Mouse (Mus musculus) liver, embryonic 14.5 days (tissue): Measurements from ENCODE around the gene Lrrc19. TPM values are rescaled to one million over a fixed set of nuclear protein-coding genes. Genes with fewer than 3 reads are reported as not detected.

Experiments used
- ATAC-seq: fragments of 200-750 bp; cut with Nextera tagmentation; 2 replicates; pipeline ENCODE4 v1.8.0; 2017; ENCODE audit warnings: moderate number of reproducible peaks, mild to moderate bottlenecking, moderate library complexity; ENCODE audit not compliant: insufficient read depth
- DNase-seq, 3 experiments: peaks; one replicate each; pipeline ENCODE4 v3.0.0-alpha.2; 2012 to 2013; ENCODE audit warnings: low read depth in 3 of 3, low spot score in 3 of 3
- H3K27ac ChIP-seq: fragments of 300-500 bp; sonication (generic); 2 replicates; pipeline ENCODE4 v1.5.1; 2014; ENCODE audit warnings: moderate library complexity, mild to moderate bottlenecking, control low read depth, inconsistent platforms
- H3K27me3 ChIP-seq: fragments of 300-500 bp; sonication (generic); 2 replicates; pipeline ENCODE4 v1.6.1; 2014; ENCODE audit warnings: mild to moderate bottlenecking, low read length, moderate library complexity; ENCODE audit not compliant: control insufficient read depth, insufficient read depth
- H3K36me3 ChIP-seq: fragments of 300-500 bp; sonication (generic); replicated peaks from 2 replicates; pipeline ENCODE4 v1.6.1; 2014; ENCODE audit warnings: low read depth; ENCODE audit not compliant: control insufficient read depth, insufficient read depth
- H3K4me1 ChIP-seq, 2 experiments: fragments of 200-500 bp in 1 of 2; fragments of 300-500 bp in 1 of 2; sonication (generic) in 1 of 2; replicated peaks; 2 replicates each; pipeline ENCODE4 v1.6.1; 2012 to 2014; ENCODE audit warnings: antibody characterized with exemption in 1 of 2, inconsistent platforms in 1 of 2, low read length in 1 of 2; ENCODE audit not compliant: control insufficient read depth in 2 of 2, insufficient read depth in 2 of 2
- H3K4me2 ChIP-seq: fragments of 300-500 bp; sonication (generic); 2 replicates; pipeline ENCODE4 v1.6.1; 2014; ENCODE audit warnings: low read depth, mild to moderate bottlenecking, control low read depth, moderate library complexity
- H3K4me3 ChIP-seq, 2 experiments: fragments of 200-500 bp in 1 of 2; fragments of 300-500 bp in 1 of 2; sonication (generic) in 1 of 2; 2 replicates each; pipeline ENCODE4 v1.5.1; 2012 to 2014; ENCODE audit warnings: low read depth in 2 of 2, low read length in 2 of 2, mild to moderate bottlenecking in 2 of 2, control low read depth in 1 of 2, inconsistent platforms in 1 of 2, moderate library complexity in 1 of 2; ENCODE audit not compliant: insufficient read depth in 1 of 2
- H3K9ac ChIP-seq: fragments of 300-500 bp; sonication (generic); replicated peaks from 2 replicates; pipeline ENCODE4 v1.6.1; 2014; ENCODE audit warnings: mild to moderate bottlenecking, control low read depth, moderate library complexity
- H3K9me3 ChIP-seq: fragments of 300-500 bp; sonication (generic); 2 replicates; pipeline ENCODE4 v1.6.1; 2016; ENCODE audit warnings: low read length, mixed read lengths; ENCODE audit not compliant: control insufficient read depth
- CTCF ChIP-seq: IDR thresholded peaks from 2 replicates; pipeline ENCODE4 v1.5.1; 2016; ENCODE audit warnings: antibody characterized with exemption, low read depth, control low read depth
- EP300 ChIP-seq: IDR thresholded peaks from 2 replicates; pipeline ENCODE4 v1.6.1; 2016; ENCODE audit warnings: antibody characterized with exemption, low read depth
- WGBS: fragments of 180-500 bp; shearing (Covaris S2); extraction: QIAGEN DNeasy Blood & Tissue Kit; methylation state at CpG from one replicate; pipeline ENCODE4 v1.1.7; 2014; ENCODE audit not compliant: insufficient replicate concordance; 5-methylcytosine and 5-hydroxymethylcytosine counted together
- polyA plus RNA-seq, 2 experiments: library from polyadenylated mRNA; depleted of rRNA in 1 of 2; stranded (reverse) in 1 of 2; unstranded in 1 of 2; fragments of >200 nt; fragmentation: Nextera tagmentation in 1 of 2; extraction: Ambion mirVana in 1 of 2; gene quantifications; 2 replicates each; pipeline versions ENCODE4 v1.2.1 to v1.2.3; 2012 to 2014

The Lrrc19 gene
- polyA plus RNA-seq, 2 experiments: 0.10 TPM; not detected in 1

DNA sequence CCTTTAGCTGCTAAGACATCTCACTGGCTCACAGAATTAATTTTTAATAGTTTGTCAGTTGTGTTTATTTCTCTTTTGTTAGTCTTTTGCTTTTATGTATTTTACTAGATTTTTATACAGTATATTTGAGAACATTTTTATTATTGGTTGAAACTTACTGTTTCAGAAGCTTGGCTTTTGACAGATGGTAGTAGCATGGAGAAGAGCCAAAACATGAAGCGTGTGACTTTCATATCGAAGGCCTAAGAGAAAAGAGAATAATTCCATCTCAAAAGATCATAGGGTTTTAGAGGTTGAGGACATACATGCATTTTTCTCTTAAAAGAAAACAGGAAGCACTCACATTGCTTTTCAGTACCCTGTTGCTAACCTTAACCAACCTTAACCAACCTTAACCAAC is 6.8 kb downstream of the Lrrc19 start:
- Histone ChIP-seq H3K4me2 (no peak overlapping the region), H3K27me3 (no peaks in the 10 kb centered on the region), H3K4me3 (no peak overlapping the region), H3K36me3 (no peaks in the 10 kb centered on the region), H3K9ac (no peak overlapping the region), H3K4me1 (no peaks in the 10 kb centered on the region), H3K27ac (no peak overlapping the region), H3K9me3 (no peaks in the 10 kb centered on the region)
- ATAC-seq (no peak), DNase-seq (no peak)
- 75% methylated on average over 2 of the region's 2 CpGs for WGBS
- TF ChIP-seq EP300 (no peak), CTCF (no peak)

DNA sequence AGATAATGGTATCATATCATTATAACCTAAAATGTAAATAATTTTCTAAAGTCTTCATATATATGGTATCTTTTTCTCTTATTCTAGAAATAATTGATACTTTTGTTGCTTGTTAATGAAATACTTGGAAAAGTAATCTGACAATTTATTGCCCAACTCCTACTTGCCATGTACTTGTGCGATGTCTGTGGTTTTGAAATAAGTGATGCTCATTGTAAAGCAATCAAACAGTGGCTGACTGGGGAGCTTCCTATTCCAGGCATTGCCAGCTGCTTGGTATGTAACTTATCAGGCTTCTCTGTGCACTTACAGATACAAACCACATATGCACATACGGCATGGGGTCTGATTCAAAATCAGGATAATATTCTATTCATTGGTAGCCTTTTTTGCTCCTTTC is 29.9 kb downstream of the Lrrc19 start:
- Histone ChIP-seq H3K27ac (no peak overlapping the region), H3K36me3 (no peaks in the 10 kb centered on the region), H3K4me2 (no peak overlapping the region), H3K9me3 (no peaks in the 10 kb centered on the region), H3K4me1 (peaks cover 0 to under 1% of the 10 kb centered on the region in 2 experiments; a peak in 1 of 4 replicates), H3K4me3 (no peak overlapping the region), H3K9ac (no peak overlapping the region), H3K27me3 (no peaks in the 10 kb centered on the region)
- ATAC-seq: no peak
- WGBS: 61% methylated on average over 2 of the region's 2 CpGs
- no peak for TF ChIP-seq CTCF
- no peak for TF ChIP-seq EP300
- DNase-seq: no peak

DNA sequence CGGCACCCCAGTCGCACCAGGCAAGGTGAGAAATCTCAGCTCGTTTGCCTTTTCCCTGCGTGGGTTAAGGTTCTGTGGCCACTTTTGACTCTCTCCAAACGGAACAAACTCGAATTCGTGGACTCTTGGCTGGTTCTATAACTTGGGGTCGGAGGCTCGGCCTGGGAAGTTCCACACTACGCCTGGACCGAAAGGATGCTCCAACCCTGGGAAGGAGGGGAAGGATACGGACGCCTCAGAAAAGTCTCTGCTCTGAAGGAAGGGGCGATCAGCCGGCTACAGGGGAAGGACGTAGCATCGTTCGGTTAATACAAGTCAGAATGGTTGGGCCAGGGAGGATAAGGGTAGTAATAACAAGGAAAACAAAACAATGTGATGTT is 35.3 kb downstream of the Lrrc19 start:
- H3K36me3 ChIP-seq: no peaks in the 10 kb centered on the region
- H3K9me3 ChIP-seq: no peaks in the 10 kb centered on the region
- H3K27me3 ChIP-seq: no peaks in the 10 kb centered on the region
- H3K4me3 ChIP-seq: peak overlapping the region; percentile 73 to 94
- H3K4me2 ChIP-seq: peak overlapping the region; percentile 91
- no peak overlapping the region for H3K27ac ChIP-seq
- H3K9ac ChIP-seq: peak overlapping the region; percentile 60
- WGBS: under 1% methylated on average over 18 of the region's 18 CpGs
- ATAC-seq: peak; percentile 38
- TF ChIP-seq CTCF (no peak), EP300 (no peak)
- peaks cover 6 to 13% of the 10 kb centered on the region in 2 experiments for H3K4me1 ChIP-seq
- DNase-seq: no peak

DNA sequence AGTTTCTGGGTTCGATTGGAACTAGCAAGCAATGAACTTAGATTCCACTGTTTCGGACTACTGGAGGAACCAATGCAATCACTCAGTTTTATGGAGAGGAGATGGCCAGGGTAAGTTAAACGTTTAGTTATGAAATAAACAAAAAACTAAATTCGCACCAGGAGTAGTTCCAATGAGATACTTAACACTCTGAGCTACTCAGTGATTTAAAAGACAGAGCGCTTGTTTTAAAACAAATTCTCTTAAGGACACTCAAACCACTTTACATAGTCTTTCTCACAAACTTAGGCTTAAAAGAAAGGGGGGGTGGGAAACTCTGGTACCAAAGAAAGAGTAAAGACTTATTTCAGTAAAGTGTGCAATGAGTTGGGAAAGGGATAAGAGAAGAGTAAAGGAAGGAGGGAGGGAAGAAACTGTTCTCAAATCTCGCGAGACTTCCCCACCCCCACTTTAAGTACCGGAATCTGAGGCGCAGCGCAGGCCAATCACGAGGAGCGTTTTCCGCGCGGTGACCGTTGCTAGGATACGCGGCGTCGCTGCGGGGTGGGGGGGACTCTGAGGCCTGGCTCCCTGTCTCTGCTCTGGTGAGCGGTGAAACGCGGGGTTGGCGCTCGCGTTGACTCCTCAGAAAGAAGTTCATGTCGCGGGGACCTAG is 35.8 kb downstream of the Lrrc19 start, which contains the start of gene Ift74:
Ift74 (plus strand) TSS at position 520 of the 655 bp plus-strand sequence.
- TF ChIP-seq EP300 (peak; percentile 30), CTCF (no peak)
- H3K27ac ChIP-seq: no peak within 1 kb of the TSS
- peaks cover 6 to 13% of the 10 kb centered on the region in 2 experiments for H3K4me1 ChIP-seq
- peak within 1 kb of the TSS; percentile 60 for H3K9ac ChIP-seq
- ATAC-seq (peak; percentile 96), DNase-seq (peak; percentile 86 to 89 (median 89))
- no peaks in the 10 kb centered on the region for H3K9me3 ChIP-seq
- peak within 1 kb of the TSS; percentile 73 to 94 for H3K4me3 ChIP-seq
- H3K4me2 ChIP-seq: peak within 1 kb of the TSS; percentile 91
- H3K27me3 ChIP-seq: no peaks in the 10 kb centered on the region
- H3K36me3 ChIP-seq: no peaks in the 10 kb centered on the region
- 2% methylated on average over 29 of the region's 29 CpGs for WGBS

DNA sequence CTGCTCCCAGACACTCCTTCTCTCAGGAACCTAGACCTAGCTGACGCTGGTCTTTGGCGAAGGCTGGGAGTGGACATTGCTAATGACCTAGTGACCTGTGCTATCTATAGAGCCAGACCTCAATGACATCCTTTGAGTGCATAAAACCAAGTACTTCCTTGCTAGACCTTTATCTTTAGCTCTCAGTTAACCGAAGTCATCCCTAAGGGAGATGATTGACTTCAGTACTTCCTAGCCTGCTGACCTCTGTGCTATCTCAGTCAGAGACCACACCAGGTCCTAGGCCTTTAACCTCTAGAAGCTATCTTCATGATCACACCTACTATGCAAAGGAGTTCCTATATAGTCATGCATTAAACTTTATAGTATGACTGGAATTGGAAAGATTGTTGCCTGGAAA is 39.6 kb downstream of the Lrrc19 start:
- H3K9ac ChIP-seq: no peak overlapping the region
- 10% methylated on average over 3 of the region's 3 CpGs for WGBS
- H3K27me3 ChIP-seq: no peaks in the 10 kb centered on the region
- H3K4me3 ChIP-seq: no peak overlapping the region
- H3K4me1 ChIP-seq: peaks cover 6 to 13% of the 10 kb centered on the region in 2 experiments
- no peak for TF ChIP-seq CTCF
- TF ChIP-seq EP300: no peak
- ATAC-seq: no peak
- H3K27ac ChIP-seq: no peak overlapping the region
- no peaks in the 10 kb centered on the region for H3K9me3 ChIP-seq
- H3K36me3 ChIP-seq: no peaks in the 10 kb centered on the region
- no peak overlapping the region for H3K4me2 ChIP-seq
- DNase-seq: no peak
